Mouse (Mus musculus): ENCODE measurements around the gene Trnau1ap. TPM values are rescaled to one million over a fixed set of nuclear protein-coding genes. Genes with fewer than 3 reads are reported as not detected.

Trnau1ap gene
- polyA plus RNA-seq, 1 experiment from 2014 or later: 72.8 TPM

DNA sequence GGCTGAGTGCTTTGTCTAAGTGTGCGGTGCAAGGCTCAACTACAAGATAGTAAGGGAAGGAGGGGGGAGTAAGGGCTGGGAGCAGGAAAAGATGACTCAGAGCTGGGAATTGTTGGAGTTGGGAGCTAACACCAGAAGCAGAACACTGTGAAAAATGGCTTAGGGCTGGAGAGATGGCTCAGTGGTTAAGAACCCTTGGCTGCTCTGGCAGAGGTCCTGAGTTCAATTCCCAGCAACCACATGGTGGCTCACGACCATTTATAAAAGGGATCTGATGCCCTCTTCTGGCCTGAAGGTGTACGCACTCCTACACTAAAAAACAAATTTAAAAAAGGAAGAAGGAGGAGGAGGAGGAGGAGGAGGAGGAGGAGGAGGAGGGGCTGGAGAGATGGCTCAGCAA is 17.3 kb upstream of the Trnau1ap start:
- no peak for DNase-seq (ENCODE audit: low spot score)
- Histone ChIP-seq H3K27ac (ENCODE audit: low read depth) (no peak overlapping the region), H3K4me1 (replicated peaks; ENCODE audit: control insufficient read depth, insufficient read depth, low read length) (peaks cover 16% of the 10 kb centered on the region), H3K27me3 (replicated peaks; ENCODE audit: control insufficient read depth, insufficient read depth, low read length) (no peaks in the 10 kb centered on the region), H3K4me3 (ENCODE audit: low read depth, low read length) (no peak overlapping the region), H3K4me2 (ENCODE audit: low read length) (no peak overlapping the region), H3K9me3 (ENCODE audit: control insufficient read depth, low read length) (no peaks in the 10 kb centered on the region), H3K9ac (ENCODE audit: low read length) (no peak overlapping the region), H3K36me3 (ENCODE audit: control insufficient read depth, insufficient read depth, low read length) (peaks cover 12% of the 10 kb centered on the region)
- no peak for ATAC-seq (replicated peaks; ENCODE audit: low FRiP score, low TSS enrichment, low read depth)
- 56% methylated on average over 3 of the region's 3 CpGs for WGBS

GRCm38 (mm10) chr4:132346261-132346660 is 16.9 kb upstream of the Trnau1ap start:
- no peak overlapping the region for H3K27ac ChIP-seq (ENCODE audit: low read depth)
- H3K9ac ChIP-seq (ENCODE audit: low read length): no peak overlapping the region
- peaks cover 12% of the 10 kb centered on the region for H3K4me1 ChIP-seq (replicated peaks; ENCODE audit: control insufficient read depth, insufficient read depth, low read length)
- H3K36me3 ChIP-seq (ENCODE audit: control insufficient read depth, insufficient read depth, low read length): peaks cover 10% of the 10 kb centered on the region
- no peaks in the 10 kb centered on the region for H3K9me3 ChIP-seq (ENCODE audit: control insufficient read depth, low read length)
- H3K27me3 ChIP-seq (replicated peaks; ENCODE audit: control insufficient read depth, insufficient read depth, low read length): no peaks in the 10 kb centered on the region
- no peak overlapping the region for H3K4me3 ChIP-seq (ENCODE audit: low read depth, low read length)
- no peak for ATAC-seq (replicated peaks; ENCODE audit: low FRiP score, low TSS enrichment, low read depth)
- no peak overlapping the region for H3K4me2 ChIP-seq (ENCODE audit: low read length)
- no peak for DNase-seq (ENCODE audit: low spot score)
- 75% methylated on average over 4 of the region's 4 CpGs for WGBS

DNA sequence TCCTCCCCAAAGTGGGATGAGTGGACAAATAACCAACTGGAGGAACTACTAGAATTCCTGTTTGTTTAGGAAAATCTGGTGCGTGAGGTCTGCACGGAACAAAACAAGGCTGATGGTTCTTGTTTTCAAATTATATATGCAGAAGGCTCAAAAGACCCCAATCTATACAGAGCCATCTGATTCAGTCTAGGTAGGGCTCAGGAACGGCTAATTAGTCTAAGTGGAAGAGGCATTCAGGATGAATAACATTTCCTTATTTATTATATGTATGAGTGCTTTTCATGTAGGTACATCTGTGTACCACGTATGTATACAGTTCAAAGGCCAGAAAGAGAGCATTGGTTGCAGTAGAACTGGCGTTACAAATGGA is 16.5 kb upstream of the Trnau1ap start:
- peaks cover 12% of the 10 kb centered on the region for H3K4me1 ChIP-seq (replicated peaks; ENCODE audit: control insufficient read depth, insufficient read depth, low read length)
- 44% methylated on average over 5 of the region's 5 CpGs for WGBS
- ATAC-seq (replicated peaks; ENCODE audit: low FRiP score, low TSS enrichment, low read depth) (peak; percentile 2; the same call in 1 of the 2 replicates), DNase-seq (ENCODE audit: low spot score) (no peak)
- H3K36me3 ChIP-seq (ENCODE audit: control insufficient read depth, insufficient read depth, low read length): peaks cover 6% of the 10 kb centered on the region
- H3K27me3 ChIP-seq (replicated peaks; ENCODE audit: control insufficient read depth, insufficient read depth, low read length): no peaks in the 10 kb centered on the region
- H3K4me3 ChIP-seq (ENCODE audit: low read depth, low read length): peak overlapping the region; percentile 79; the same call in 1 of the 2 replicates
- H3K4me2 ChIP-seq (ENCODE audit: low read length): peak overlapping the region; percentile 88; the same call in 1 of the 2 replicates
- peak overlapping the region; percentile 88; the same call in 1 of the 2 replicates for H3K9ac ChIP-seq (ENCODE audit: low read length)
- H3K9me3 ChIP-seq (ENCODE audit: control insufficient read depth, low read length): no peaks in the 10 kb centered on the region
- 0 out of 2 replicates have a peak overlapping the region, but pooled peaks have one; percentile 67 for H3K27ac ChIP-seq (ENCODE audit: low read depth)

- no peaks in the 10 kb centered on the region for H3K27me3 ChIP-seq (replicated peaks; ENCODE audit: control insufficient read depth, insufficient read depth, low read length)
- under 1% methylated on average over 83 of the region's 83 CpGs for WGBS
- H3K9me3 ChIP-seq (ENCODE audit: control insufficient read depth, low read length): no peaks in the 10 kb centered on the region
- H3K36me3 ChIP-seq (ENCODE audit: control insufficient read depth, insufficient read depth, low read length): peaks cover 5% of the 10 kb centered on the region; the same call in 1 of the 2 replicates
- peak; percentile 99 for DNase-seq (ENCODE audit: low spot score)
- peak overlapping the region; percentile 79 for H3K4me3 ChIP-seq (ENCODE audit: low read depth, low read length)
- peak overlapping the region; percentile 88 for H3K4me2 ChIP-seq (ENCODE audit: low read length)
- H3K9ac ChIP-seq (ENCODE audit: low read length): peak overlapping the region; percentile 88
- H3K4me1 ChIP-seq (replicated peaks; ENCODE audit: control insufficient read depth, insufficient read depth, low read length): peaks cover 12% of the 10 kb centered on the region
- H3K27ac ChIP-seq (ENCODE audit: low read depth): peak overlapping the region; percentile 67
- ATAC-seq (replicated peaks; ENCODE audit: low FRiP score, low TSS enrichment, low read depth): peak; percentile 85
Measured at GRCm38 (mm10) chr4:132345135-132345842, 16.0 kb upstream of the Trnau1ap start.

GRCm38 (mm10) chr4:132344403-132345134 is 15.2 kb upstream of the Trnau1ap start:
- H3K36me3 ChIP-seq (ENCODE audit: control insufficient read depth, insufficient read depth, low read length): peaks cover 10% of the 10 kb centered on the region
- peak overlapping the region; percentile 88 for H3K4me2 ChIP-seq (ENCODE audit: low read length)
- peaks cover 12% of the 10 kb centered on the region for H3K4me1 ChIP-seq (replicated peaks; ENCODE audit: control insufficient read depth, insufficient read depth, low read length)
- WGBS: 6% methylated on average over 13 of the region's 13 CpGs
- peak overlapping the region; percentile 79 for H3K4me3 ChIP-seq (ENCODE audit: low read depth, low read length)
- DNase-seq (ENCODE audit: low spot score) (peak; percentile 76), ATAC-seq (replicated peaks; ENCODE audit: low FRiP score, low TSS enrichment, low read depth) (no peak; the same call in 1 of the 2 replicates)
- H3K27ac ChIP-seq (ENCODE audit: low read depth): peak overlapping the region; percentile 67; the same call in 1 of the 2 replicates
- H3K9ac ChIP-seq (ENCODE audit: low read length): peak overlapping the region; percentile 88
- no peaks in the 10 kb centered on the region for H3K27me3 ChIP-seq (replicated peaks; ENCODE audit: control insufficient read depth, insufficient read depth, low read length)
- no peaks in the 10 kb centered on the region for H3K9me3 ChIP-seq (ENCODE audit: control insufficient read depth, low read length)

GRCm38 (mm10) chr4:132341451-132341850 is 12.1 kb upstream of the Trnau1ap start:
- H3K27me3 ChIP-seq (replicated peaks; ENCODE audit: control insufficient read depth, insufficient read depth, low read length): no peaks in the 10 kb centered on the region
- no peak overlapping the region for H3K4me2 ChIP-seq (ENCODE audit: low read length)
- no peaks in the 10 kb centered on the region for H3K9me3 ChIP-seq (ENCODE audit: control insufficient read depth, low read length)
- H3K36me3 ChIP-seq (ENCODE audit: control insufficient read depth, insufficient read depth, low read length): peaks cover 39% of the 10 kb centered on the region
- H3K9ac ChIP-seq (ENCODE audit: low read length): no peak overlapping the region
- ATAC-seq (replicated peaks; ENCODE audit: low FRiP score, low TSS enrichment, low read depth): no peak
- H3K4me3 ChIP-seq (ENCODE audit: low read depth, low read length): no peak overlapping the region
- DNase-seq (ENCODE audit: low spot score): no peak
- peaks cover 12% of the 10 kb centered on the region for H3K4me1 ChIP-seq (replicated peaks; ENCODE audit: control insufficient read depth, insufficient read depth, low read length)
- H3K27ac ChIP-seq (ENCODE audit: low read depth): no peak overlapping the region
- 86% methylated on average over 3 of the region's 3 CpGs for WGBS

DNA sequence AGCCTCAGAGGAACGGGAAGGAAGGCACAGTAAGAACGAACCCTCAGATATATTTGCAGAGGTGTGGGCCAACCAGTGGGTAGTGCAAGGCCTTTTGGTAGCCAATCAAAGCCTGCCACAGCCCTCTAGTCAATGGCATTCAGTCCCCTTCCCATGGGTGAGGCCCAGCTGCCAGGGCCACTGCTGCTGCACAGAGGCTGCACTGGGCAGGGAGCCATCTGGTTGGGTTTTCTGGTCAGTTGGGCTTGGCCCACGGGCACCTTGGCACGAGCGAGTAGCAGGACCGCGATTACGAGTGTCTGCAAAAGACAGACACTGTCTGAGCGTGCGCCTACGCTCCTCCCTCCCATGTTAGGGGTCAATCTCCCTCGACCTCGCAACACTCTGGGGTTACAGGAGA is 9.6 kb upstream of the Trnau1ap start:
- H3K9me3 ChIP-seq (ENCODE audit: control insufficient read depth, low read length): no peaks in the 10 kb centered on the region
- ATAC-seq (replicated peaks; ENCODE audit: low FRiP score, low TSS enrichment, low read depth): no peak
- no peak overlapping the region for H3K4me2 ChIP-seq (ENCODE audit: low read length)
- no peaks in the 10 kb centered on the region for H3K27me3 ChIP-seq (replicated peaks; ENCODE audit: control insufficient read depth, insufficient read depth, low read length)
- H3K27ac ChIP-seq (ENCODE audit: low read depth): no peak overlapping the region
- DNase-seq (ENCODE audit: low spot score): no peak
- H3K9ac ChIP-seq (ENCODE audit: low read length): no peak overlapping the region
- no peak overlapping the region for H3K4me3 ChIP-seq (ENCODE audit: low read depth, low read length)
- peaks cover 4% of the 10 kb centered on the region; the same call in 1 of the 2 replicates for H3K4me1 ChIP-seq (replicated peaks; ENCODE audit: control insufficient read depth, insufficient read depth, low read length)
- WGBS: 94% methylated on average over 13 of the region's 13 CpGs
- peaks cover 60% of the 10 kb centered on the region for H3K36me3 ChIP-seq (ENCODE audit: control insufficient read depth, insufficient read depth, low read length)

DNA sequence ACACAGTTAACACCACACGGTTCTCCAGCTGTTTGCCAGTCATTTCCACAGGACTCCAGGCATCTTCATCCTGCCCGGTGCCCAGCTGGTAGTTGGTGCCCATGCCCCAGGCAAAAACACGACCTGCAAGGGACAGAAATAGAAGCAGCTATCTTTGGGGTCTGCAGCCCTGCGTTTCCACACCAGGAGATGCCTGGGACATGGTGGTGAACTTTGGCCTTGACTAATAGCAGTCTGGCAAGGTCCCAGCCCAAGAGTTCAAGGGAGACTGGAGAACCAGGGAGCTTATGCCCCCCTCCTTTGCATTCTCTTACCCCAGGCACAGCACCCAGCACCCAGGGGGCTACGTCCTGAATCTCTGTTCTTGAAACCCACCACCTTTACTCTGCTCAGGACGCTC is 3.5 kb upstream of the Trnau1ap start:
- Histone ChIP-seq H3K9me3 (ENCODE audit: control insufficient read depth, low read length) (no peaks in the 10 kb centered on the region), H3K27ac (ENCODE audit: low read depth) (no peak overlapping the region), H3K4me2 (ENCODE audit: low read length) (no peak overlapping the region), H3K4me3 (ENCODE audit: low read depth, low read length) (no peak overlapping the region), H3K36me3 (ENCODE audit: control insufficient read depth, insufficient read depth, low read length) (peaks cover 59% of the 10 kb centered on the region), H3K9ac (ENCODE audit: low read length) (no peak overlapping the region), H3K27me3 (replicated peaks; ENCODE audit: control insufficient read depth, insufficient read depth, low read length) (no peaks in the 10 kb centered on the region), H3K4me1 (replicated peaks; ENCODE audit: control insufficient read depth, insufficient read depth, low read length) (peaks cover 10% of the 10 kb centered on the region)
- DNase-seq (ENCODE audit: low spot score) (no peak), ATAC-seq (replicated peaks; ENCODE audit: low FRiP score, low TSS enrichment, low read depth) (no peak)
- WGBS: 86% methylated on average over 6 of the region's 6 CpGs
